Mouse (Mus musculus): Measurements from ENCODE around the gene Prr22. TPM values are rescaled to one million over a fixed set of nuclear protein-coding genes. Genes with fewer than 3 reads are reported as not detected.

Gene Prr22
- polyA plus RNA-seq, 1 experiment from 2014 or later, result 1.6 TPM

- H3K9ac ChIP-seq (replicated peaks; ENCODE audit: low read depth, low read length), result no peak overlapping the region
- no peak overlapping the region for H3K4me2 ChIP-seq (replicated peaks; ENCODE audit: low read depth, low read length)
- H3K27me3 ChIP-seq (ENCODE audit: control insufficient read depth, insufficient read depth, low read length), result no peaks in the 10 kb centered on the region
- WGBS, result 43% methylated on average over 3 of the region's 3 CpGs
- H3K4me3 ChIP-seq (ENCODE audit: low read depth, low read length), result no peak overlapping the region
- H3K27ac ChIP-seq (ENCODE audit: low read length), result peak overlapping the region; percentile 23; the same call in 1 of the 2 replicates
- H3K36me3 ChIP-seq (ENCODE audit: control insufficient read depth, insufficient read depth, low read length), result no peaks in the 10 kb centered on the region; the same call in 1 of the 2 replicates
- H3K9me3 ChIP-seq (ENCODE audit: control insufficient read depth, low read depth, low read length), result peaks cover 4% of the 10 kb centered on the region; the same call in 1 of the 2 replicates
- peak; percentile 62; the same call in 1 of the 2 replicates for ATAC-seq (ENCODE audit: insufficient number of reproducible peaks, insufficient read depth, low FRiP score, low read depth)
- H3K4me1 ChIP-seq (ENCODE audit: control insufficient read depth, insufficient read depth, low read length), result no peaks in the 10 kb centered on the region; the same call in 1 of the 2 replicates
Observed at GRCm38 (mm10) chr17:56778779-56779362, 8.8 kb downstream of the Prr22 start.

DNA sequence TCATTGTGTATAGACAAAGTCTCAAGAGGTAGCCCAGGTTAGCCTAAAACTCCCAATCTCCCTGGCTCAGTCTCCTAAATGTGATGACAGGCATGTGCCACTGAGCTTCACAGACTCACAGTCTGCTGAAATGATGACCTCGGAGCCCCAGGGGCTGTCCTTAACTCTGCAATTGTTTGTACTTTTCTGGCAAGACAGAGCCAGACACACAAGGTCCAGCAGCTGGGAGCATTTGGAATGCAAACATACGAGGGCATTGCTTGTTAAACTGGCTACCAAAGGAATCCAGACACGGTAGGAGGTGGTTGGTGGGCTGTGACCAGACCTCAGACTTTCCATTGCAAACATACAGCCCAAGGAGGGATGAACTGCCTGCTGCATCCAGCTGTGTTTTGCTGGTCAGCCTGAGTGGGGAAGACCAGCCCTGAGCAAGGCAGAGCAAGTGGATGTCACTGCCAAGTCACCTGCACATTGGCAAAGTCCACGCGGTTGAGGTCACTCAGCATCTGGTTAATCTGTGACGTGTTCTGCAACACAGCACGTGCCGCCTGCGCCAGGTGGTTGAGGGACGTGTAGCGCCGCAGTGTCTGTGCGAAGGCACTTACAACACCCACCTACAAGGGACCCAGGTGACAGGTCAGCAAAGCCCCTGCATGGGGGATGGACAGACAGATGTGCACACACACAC lies 10.4 kb downstream of the Prr22 start:
- Histone ChIP-seq H3K27ac (ENCODE audit: low read length) (no peak overlapping the region), H3K4me1 (ENCODE audit: control insufficient read depth, insufficient read depth, low read length) (no peaks in the 10 kb centered on the region; the same call in 1 of the 2 replicates), H3K4me3 (ENCODE audit: low read depth, low read length) (no peak overlapping the region), H3K9me3 (ENCODE audit: control insufficient read depth, low read depth, low read length) (peaks cover 4% of the 10 kb centered on the region; the same call in 1 of the 2 replicates), H3K9ac (replicated peaks; ENCODE audit: low read depth, low read length) (no peak overlapping the region), H3K4me2 (replicated peaks; ENCODE audit: low read depth, low read length) (no peak overlapping the region), H3K27me3 (ENCODE audit: control insufficient read depth, insufficient read depth, low read length) (no peaks in the 10 kb centered on the region), H3K36me3 (ENCODE audit: control insufficient read depth, insufficient read depth, low read length) (no peaks in the 10 kb centered on the region; the same call in 1 of the 2 replicates)
- WGBS, result 64% methylated on average over 13 of the region's 13 CpGs
- ATAC-seq (ENCODE audit: insufficient number of reproducible peaks, insufficient read depth, low FRiP score, low read depth), result no peak

- Histone ChIP-seq H3K9me3 (ENCODE audit: control insufficient read depth, low read depth, low read length) (no peaks in the 10 kb centered on the region), H3K4me1 (ENCODE audit: control insufficient read depth, insufficient read depth, low read length) (no peaks in the 10 kb centered on the region), H3K36me3 (ENCODE audit: control insufficient read depth, insufficient read depth, low read length) (no peaks in the 10 kb centered on the region), H3K4me2 (replicated peaks; ENCODE audit: low read depth, low read length) (no peak overlapping the region), H3K27ac (ENCODE audit: low read length) (no peak overlapping the region), H3K4me3 (ENCODE audit: low read depth, low read length) (no peak overlapping the region), H3K9ac (replicated peaks; ENCODE audit: low read depth, low read length) (no peak overlapping the region), H3K27me3 (ENCODE audit: control insufficient read depth, insufficient read depth, low read length) (no peaks in the 10 kb centered on the region)
- ATAC-seq (ENCODE audit: insufficient number of reproducible peaks, insufficient read depth, low FRiP score, low read depth), result no peak
- WGBS, result 60% methylated on average over 3 of the region's 3 CpGs
Observed at GRCm38 (mm10) chr17:56788886-56789285, 18.8 kb downstream of the Prr22 start.

GRCm38 (mm10) chr17:56789286-56789685 lies 19.2 kb downstream of the Prr22 start:
- H3K27me3 ChIP-seq (ENCODE audit: control insufficient read depth, insufficient read depth, low read length), result no peaks in the 10 kb centered on the region
- H3K9me3 ChIP-seq (ENCODE audit: control insufficient read depth, low read depth, low read length), result no peaks in the 10 kb centered on the region
- H3K4me2 ChIP-seq (replicated peaks; ENCODE audit: low read depth, low read length), result no peak overlapping the region
- 86% methylated on average over 6 of the region's 6 CpGs for WGBS
- no peak overlapping the region for H3K9ac ChIP-seq (replicated peaks; ENCODE audit: low read depth, low read length)
- no peaks in the 10 kb centered on the region for H3K4me1 ChIP-seq (ENCODE audit: control insufficient read depth, insufficient read depth, low read length)
- H3K27ac ChIP-seq (ENCODE audit: low read length), result no peak overlapping the region
- H3K36me3 ChIP-seq (ENCODE audit: control insufficient read depth, insufficient read depth, low read length), result no peaks in the 10 kb centered on the region
- ATAC-seq (ENCODE audit: insufficient number of reproducible peaks, insufficient read depth, low FRiP score, low read depth), result no peak
- no peak overlapping the region for H3K4me3 ChIP-seq (ENCODE audit: low read depth, low read length)

- no peak for ATAC-seq (ENCODE audit: insufficient number of reproducible peaks, insufficient read depth, low FRiP score, low read depth)
- Histone ChIP-seq H3K9me3 (ENCODE audit: control insufficient read depth, low read depth, low read length) (no peaks in the 10 kb centered on the region), H3K4me3 (ENCODE audit: low read depth, low read length) (no peak overlapping the region), H3K27ac (ENCODE audit: low read length) (no peak overlapping the region), H3K4me2 (replicated peaks; ENCODE audit: low read depth, low read length) (no peak overlapping the region), H3K36me3 (ENCODE audit: control insufficient read depth, insufficient read depth, low read length) (no peaks in the 10 kb centered on the region), H3K4me1 (ENCODE audit: control insufficient read depth, insufficient read depth, low read length) (no peaks in the 10 kb centered on the region), H3K27me3 (ENCODE audit: control insufficient read depth, insufficient read depth, low read length) (no peaks in the 10 kb centered on the region), H3K9ac (replicated peaks; ENCODE audit: low read depth, low read length) (no peak overlapping the region)
- 84% methylated on average over 3 of the region's 3 CpGs for WGBS
Observed at GRCm38 (mm10) chr17:56792588-56792987, 22.5 kb downstream of the Prr22 start.

DNA sequence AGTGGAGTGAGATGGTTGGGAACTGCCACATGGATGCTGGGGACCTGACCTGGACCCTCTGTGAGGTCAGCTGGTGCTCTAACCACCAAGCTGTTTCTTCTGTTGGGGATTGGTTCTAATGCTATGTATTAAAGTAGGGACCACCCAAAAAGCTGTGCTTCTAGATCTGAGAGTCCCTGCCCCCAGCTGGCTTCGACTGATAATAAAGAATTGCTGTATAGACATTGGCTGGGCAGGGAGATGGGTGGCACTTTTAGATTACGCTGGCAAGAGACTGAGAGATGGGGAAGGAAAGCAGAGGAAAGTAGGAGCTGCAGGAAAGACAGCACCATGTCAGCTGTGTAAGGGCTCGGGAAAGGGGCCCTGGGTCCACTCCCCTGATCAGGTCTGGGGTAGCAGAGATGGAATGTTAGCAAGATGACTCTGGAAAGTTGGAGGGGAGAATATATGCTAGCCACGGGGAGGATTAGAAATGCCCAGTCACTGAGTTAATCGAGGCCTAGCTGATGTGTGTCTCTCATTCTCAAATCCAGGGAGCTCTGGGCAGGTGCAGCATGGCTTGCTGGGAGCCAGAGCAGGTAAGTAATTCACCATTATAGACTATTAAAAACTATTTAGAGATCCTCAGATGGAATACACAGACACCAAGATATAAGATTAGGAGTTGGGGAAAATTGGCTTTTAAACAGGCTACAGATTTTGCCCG lies 23.7 kb downstream of the Prr22 start:
- Histone ChIP-seq H3K4me1 (ENCODE audit: control insufficient read depth, insufficient read depth, low read length) (no peaks in the 10 kb centered on the region), H3K4me3 (ENCODE audit: low read depth, low read length) (no peak overlapping the region), H3K9me3 (ENCODE audit: control insufficient read depth, low read depth, low read length) (no peaks in the 10 kb centered on the region), H3K4me2 (replicated peaks; ENCODE audit: low read depth, low read length) (no peak overlapping the region), H3K36me3 (ENCODE audit: control insufficient read depth, insufficient read depth, low read length) (no peaks in the 10 kb centered on the region), H3K9ac (replicated peaks; ENCODE audit: low read depth, low read length) (no peak overlapping the region), H3K27me3 (ENCODE audit: control insufficient read depth, insufficient read depth, low read length) (no peaks in the 10 kb centered on the region), H3K27ac (ENCODE audit: low read length) (no peak overlapping the region)
- WGBS, result 75% methylated on average over 6 of the region's 6 CpGs
- ATAC-seq (ENCODE audit: insufficient number of reproducible peaks, insufficient read depth, low FRiP score, low read depth), result no peak

DNA sequence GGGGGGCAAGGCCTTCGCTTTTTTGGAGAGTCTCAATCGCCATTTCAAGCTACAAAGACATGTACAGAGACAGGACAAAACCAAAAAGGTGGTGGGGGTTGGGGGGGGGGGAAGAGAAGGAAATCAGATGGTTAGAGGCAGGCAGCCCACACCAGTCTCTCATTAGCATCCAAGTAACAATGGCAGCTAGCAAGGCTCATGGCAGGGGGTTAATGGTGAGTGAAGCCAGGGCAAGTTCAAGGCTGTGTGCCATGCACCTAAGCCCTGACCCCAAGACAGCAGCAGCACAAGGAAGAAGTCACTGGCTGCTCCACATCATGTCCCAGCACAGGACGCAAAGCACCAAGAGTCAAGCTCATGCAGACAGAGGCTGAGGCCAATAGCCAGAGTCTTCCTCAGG lies 29.2 kb downstream of the Prr22 start:
- WGBS, result 88% methylated on average over 3 of the region's 3 CpGs
- no peaks in the 10 kb centered on the region for H3K36me3 ChIP-seq (ENCODE audit: control insufficient read depth, insufficient read depth, low read length)
- H3K4me2 ChIP-seq (replicated peaks; ENCODE audit: low read depth, low read length), result no peak overlapping the region
- H3K9ac ChIP-seq (replicated peaks; ENCODE audit: low read depth, low read length), result no peak overlapping the region
- no peak for ATAC-seq (ENCODE audit: insufficient number of reproducible peaks, insufficient read depth, low FRiP score, low read depth)
- no peaks in the 10 kb centered on the region for H3K27me3 ChIP-seq (ENCODE audit: control insufficient read depth, insufficient read depth, low read length)
- no peak overlapping the region for H3K27ac ChIP-seq (ENCODE audit: low read length)
- H3K4me3 ChIP-seq (ENCODE audit: low read depth, low read length), result no peak overlapping the region
- no peaks in the 10 kb centered on the region for H3K4me1 ChIP-seq (ENCODE audit: control insufficient read depth, insufficient read depth, low read length)
- no peaks in the 10 kb centered on the region for H3K9me3 ChIP-seq (ENCODE audit: control insufficient read depth, low read depth, low read length)

- Histone ChIP-seq H3K9ac (replicated peaks; ENCODE audit: low read depth, low read length) (no peak overlapping the region), H3K4me1 (ENCODE audit: control insufficient read depth, insufficient read depth, low read length) (no peaks in the 10 kb centered on the region), H3K36me3 (ENCODE audit: control insufficient read depth, insufficient read depth, low read length) (no peaks in the 10 kb centered on the region), H3K9me3 (ENCODE audit: control insufficient read depth, low read depth, low read length) (no peaks in the 10 kb centered on the region), H3K4me3 (ENCODE audit: low read depth, low read length) (no peak overlapping the region), H3K4me2 (replicated peaks; ENCODE audit: low read depth, low read length) (no peak overlapping the region), H3K27me3 (ENCODE audit: control insufficient read depth, insufficient read depth, low read length) (no peaks in the 10 kb centered on the region), H3K27ac (ENCODE audit: low read length) (no peak overlapping the region)
- 81% methylated on average over 8 of the region's 8 CpGs for WGBS
- ATAC-seq (ENCODE audit: insufficient number of reproducible peaks, insufficient read depth, low FRiP score, low read depth), result no peak
Observed at GRCm38 (mm10) chr17:56802065-56802464, 32.0 kb downstream of the Prr22 start.
